Mouse (Mus musculus) CH12.LX (cell line): ENCODE results near the gene Rhoq. TPM values are rescaled to one million over a fixed set of nuclear protein-coding genes. Genes with fewer than 3 reads are reported as not detected.

Experiments used
- DNase-seq: peaks from one replicate; pipeline ENCODE4 v3.0.0-alpha.2; 2013; ENCODE audit errors: extremely low read depth
- H3K27ac ChIP-seq: 2 replicates; pipeline ENCODE4 v1.5.1; 2012; ENCODE audit warnings: low read depth, mild to moderate bottlenecking, control low read depth, moderate library complexity; ENCODE audit not compliant: insufficient read depth
- H3K27me3 ChIP-seq: replicated peaks from 2 replicates; pipeline ENCODE3; 2012; ENCODE audit warnings: inconsistent platforms
- H3K36me3 ChIP-seq, 2 experiments: replicated peaks in 1 of 2; 2 replicates each; pipeline versions ENCODE3 to v1.6.1; 2012; ENCODE audit warnings: inconsistent platforms in 1 of 2, low read length in 1 of 2, mild to moderate bottlenecking in 1 of 2, mixed read lengths in 1 of 2, moderate library complexity in 1 of 2; ENCODE audit not compliant: control insufficient read depth in 1 of 2, insufficient read depth in 1 of 2
- H3K4me1 ChIP-seq, 2 experiments: 2 replicates each; pipeline ENCODE4 v1.6.1; 2012; ENCODE audit warnings: inconsistent platforms in 1 of 2, moderate library complexity in 1 of 2; ENCODE audit not compliant: insufficient read depth in 2 of 2, control insufficient read depth in 1 of 2
- H3K4me2 ChIP-seq: 2 replicates; pipeline ENCODE4 v1.6.1; 2012; ENCODE audit warnings: low read depth, mild to moderate bottlenecking, control low read depth; ENCODE audit not compliant: poor library complexity, insufficient read depth, severe bottlenecking
- H3K4me3 ChIP-seq, 3 experiments: fragments of 150-350 bp in 1 of 3; sonication (generic) in 1 of 3; replicated peaks in 1 of 3; 2 replicates each; pipeline versions ENCODE3 to v1.5.1; 2011 to 2012; ENCODE audit warnings: low read depth in 2 of 3, low read length in 2 of 3, mild to moderate bottlenecking in 2 of 3, moderate library complexity in 2 of 3, control low read depth in 1 of 3, improper control_type of control experiment in 1 of 3, inconsistent platforms in 1 of 3, mixed read lengths in 1 of 3; ENCODE audit not compliant: poor library complexity in 1 of 3
- H3K79me2 ChIP-seq: replicated peaks from 2 replicates; pipeline ENCODE4 v1.6.1; 2012; ENCODE audit warnings: mild to moderate bottlenecking, moderate library complexity; ENCODE audit not compliant: control insufficient read depth, poor library complexity, insufficient read depth, severe bottlenecking; ENCODE audit errors: extremely low read depth
- H3K9ac ChIP-seq: 2 replicates; pipeline ENCODE4 v1.6.1; 2012; ENCODE audit warnings: low read depth, mild to moderate bottlenecking, control low read depth, moderate library complexity; ENCODE audit not compliant: insufficient read depth
- H3K9me3 ChIP-seq: replicated peaks from 2 replicates; pipeline ENCODE3; 2012; ENCODE audit warnings: low read length, inconsistent platforms, mixed read lengths
- BHLHE40 ChIP-seq: IDR thresholded peaks from 2 replicates; pipeline ENCODE4 v1.6.1; 2011; ENCODE audit warnings: mild to moderate bottlenecking, low read depth, low read length, improper control_type of control experiment
- CTCF ChIP-seq, 2 experiments: IDR thresholded peaks in 1 of 2; conservative IDR thresholded peaks in 1 of 2; 2 replicates each; pipeline ENCODE4 v1.5.1; 2011 to 2012; ENCODE audit warnings: low read depth in 2 of 2, low read length in 2 of 2, improper control_type of control experiment in 1 of 2, inconsistent platforms in 1 of 2, mild to moderate bottlenecking in 1 of 2, moderate library complexity in 1 of 2
- E2F4 ChIP-seq: IDR thresholded peaks from 2 replicates; pipeline ENCODE4 v1.6.1; 2011; ENCODE audit warnings: low read depth, low read length, improper control_type of control experiment; ENCODE audit not compliant: insufficient replicate concordance
- ELF1 ChIP-seq: IDR thresholded peaks from 2 replicates; pipeline ENCODE4 v1.6.1; 2014; ENCODE audit warnings: low read depth, mild to moderate bottlenecking, inconsistent platforms, low read length, improper control_type of control experiment
- EP300 ChIP-seq: IDR thresholded peaks from 2 replicates; pipeline ENCODE4 v1.6.1; 2011; ENCODE audit warnings: low read length, improper control_type of control experiment
- GABPA ChIP-seq: IDR thresholded peaks from 2 replicates; pipeline ENCODE4 v1.6.1; 2012; ENCODE audit warnings: low read depth, low read length, improper control_type of control experiment, inconsistent platforms; ENCODE audit not compliant: insufficient replicate concordance
- IRF4 ChIP-seq: IDR thresholded peaks from 2 replicates; pipeline ENCODE4 v1.6.1; 2014; ENCODE audit warnings: low read depth, mild to moderate bottlenecking, inconsistent platforms, low read length, improper control_type of control experiment
- JUN ChIP-seq: IDR thresholded peaks from 2 replicates; pipeline ENCODE4 v1.6.1; 2011; ENCODE audit warnings: low read depth, mild to moderate bottlenecking, low read length, improper control_type of control experiment, moderate library complexity; ENCODE audit not compliant: insufficient read depth
- JUND ChIP-seq: conservative IDR thresholded peaks from 2 replicates; pipeline ENCODE4 v1.6.1; 2011; ENCODE audit warnings: low read depth, low read length, improper control_type of control experiment
- MAFK ChIP-seq: IDR thresholded peaks from 2 replicates; pipeline ENCODE4 v1.6.1; 2011; ENCODE audit warnings: low read length, improper control_type of control experiment; ENCODE audit not compliant: insufficient replicate concordance
- MAZ ChIP-seq: IDR thresholded peaks from 2 replicates; pipeline ENCODE4 v1.6.1; 2012; ENCODE audit warnings: low read depth, mild to moderate bottlenecking, inconsistent platforms, low read length, improper control_type of control experiment, moderate library complexity
- MEF2A ChIP-seq: IDR thresholded peaks from 2 replicates; pipeline ENCODE4 v1.6.1; 2014; ENCODE audit warnings: low read depth, mild to moderate bottlenecking, inconsistent platforms, low read length, improper control_type of control experiment, borderline replicate concordance
- MXI1 ChIP-seq: IDR thresholded peaks from 2 replicates; pipeline ENCODE4 v1.6.1; 2011; ENCODE audit warnings: mild to moderate bottlenecking, low read depth, low read length, improper control_type of control experiment
- NELFE ChIP-seq: IDR thresholded peaks from 2 replicates; pipeline ENCODE4 v1.6.1; 2011; ENCODE audit warnings: low read depth, low read length, improper control_type of control experiment
- POLR2A ChIP-seq: IDR thresholded peaks from 2 replicates; pipeline ENCODE4 v1.6.1; 2011; ENCODE audit warnings: low read depth, mild to moderate bottlenecking, improper control_type of control experiment, low read length
- POLR2AphosphoS2 ChIP-seq: IDR thresholded peaks from 2 replicates; pipeline ENCODE4 v1.6.1; 2011; ENCODE audit warnings: low read depth, low read length, improper control_type of control experiment
- RCOR1 ChIP-seq: conservative IDR thresholded peaks from 2 replicates; pipeline ENCODE4 v1.6.1; 2012; ENCODE audit warnings: low read depth, mild to moderate bottlenecking, inconsistent platforms, low read length, improper control_type of control experiment
- USF1 ChIP-seq: IDR thresholded peaks from 2 replicates; pipeline ENCODE4 v1.6.1; 2014; ENCODE audit warnings: low read depth, mild to moderate bottlenecking, inconsistent platforms, low read length, improper control_type of control experiment
- ZC3H11A ChIP-seq: IDR thresholded peaks from 2 replicates; pipeline ENCODE4 v1.6.1; 2012; ENCODE audit warnings: low read depth, mild to moderate bottlenecking, inconsistent platforms, low read length, improper control_type of control experiment
- ZKSCAN1 ChIP-seq: IDR thresholded peaks from 2 replicates; pipeline ENCODE4 v1.6.1; 2012; ENCODE audit warnings: low read depth, inconsistent platforms, low read length, improper control_type of control experiment, borderline replicate concordance
- ZNF384 ChIP-seq: IDR thresholded peaks from 2 replicates; pipeline ENCODE4 v1.6.1; 2012; ENCODE audit warnings: low read depth, low read length, improper control_type of control experiment, inconsistent platforms
- dilution Hi-C: fragments of 300-500 bp; cut with MboI; formaldehyde crosslinking; loops from 2 replicates; pipeline ENCODE4 v1.14.3; 2020; ENCODE audit warnings: low sequenced_read_pairs; ENCODE audit not compliant: extremely low pct_unique_long_range_greater_than_20kb, extremely low pct_ligation_motif_present
- in situ Hi-C: fragments of 300-500 bp; cut with MboI; formaldehyde crosslinking; loops from 3 replicates; pipeline ENCODE4 v1.14.3; 2019; ENCODE audit warnings: low sequenced_read_pairs, low pct_ligation_motif_present, low pct_unique_long_range_greater_than_20kb, mixed read lengths
- polyA plus RNA-seq: library from polyadenylated mRNA; unstranded; fragments of >175 nt; gene quantifications from 2 replicates; pipeline ENCODE4 v1.2.1, GENCODE M21; 2012; ENCODE audit warnings: low read depth; ENCODE audit not compliant: insufficient read length
- total RNA-seq, 2 experiments: library from RNA; depleted of rRNA; stranded (reverse); fragments of 300-350 nt in 1 of 2; fragments of >200 nt in 1 of 2; gene quantifications; 2 replicates each; pipeline ENCODE4 v1.2.3; 2012 to 2014

Rhoq gene
- total and polyA plus RNA-seq, 3 experiments: 18.8 to 24.4 (median 23.2) TPM

- H3K9me3 ChIP-seq: no peaks in the 10 kb centered on the region
- H3K9ac ChIP-seq: no peak overlapping the region
- DNase-seq: no peak
- no peak overlapping the region for H3K4me2 ChIP-seq
- no peaks in the 10 kb centered on the region for H3K27me3 ChIP-seq
- H3K4me3 ChIP-seq: no peak overlapping the region
- peaks cover 14 to 30% of the 10 kb centered on the region in 2 experiments for H3K4me1 ChIP-seq
- TF ChIP-seq JUN (no peak), NELFE (no peak), ELF1 (no peak), ZNF384 (no peak), BHLHE40 (no peak), ZKSCAN1 (no peak), RCOR1 (no peak), MXI1 (no peak), CTCF (conservative IDR thresholded peaks at IDR 0.05 in 1 of 2, IDR thresholded peaks at IDR 0.05 in 1 of 2; ENCODE audit: low read depth in 2 of 2, low read length in 2 of 2) (no peak), MAFK (no peak), USF1 (no peak), ZC3H11A (no peak), JUND (no peak), POLR2AphosphoS2 (no peak), IRF4 (no peak), MAZ (no peak), GABPA (no peak), EP300 (no peak), E2F4 (no peak)
- no peaks in the 10 kb centered on the region for H3K79me2 ChIP-seq
- no peak overlapping the region for H3K27ac ChIP-seq
- dilution Hi-C loops: no loop called here
- peaks cover 49 to 87% of the 10 kb centered on the region in 2 experiments for H3K36me3 ChIP-seq
- in situ Hi-C loops: loop anchor here (5.0 kb wide), 1 partner anchor 44 kb away; no protein-coding TSS in a partner anchor
Measured at GRCm38 (mm10) chr17:86978496-86978895, 15.6 kb downstream of the Rhoq start.

- Histone ChIP-seq H3K9me3 (no peaks in the 10 kb centered on the region), H3K4me2 (no peak overlapping the region), H3K27ac (no peak overlapping the region; the same call in 1 of the 2 replicates), H3K27me3 (no peaks in the 10 kb centered on the region), H3K79me2 (no peaks in the 10 kb centered on the region), H3K9ac (no peak overlapping the region), H3K36me3 (peaks cover 44 to 87% of the 10 kb centered on the region in 2 experiments), H3K4me1 (peaks cover 13 to 27% of the 10 kb centered on the region in 2 experiments), H3K4me3 (peak overlapping the region in 1 of 3 experiments; percentile 20)
- dilution Hi-C loops (no loop called here), in situ Hi-C loops (no loop called here)
- no peak for DNase-seq
- TF ChIP-seq POLR2A (no peak), MEF2A (no peak), USF1 (no peak), MXI1 (no peak), CTCF (conservative IDR thresholded peaks at IDR 0.05 in 1 of 2, IDR thresholded peaks at IDR 0.05 in 1 of 2; ENCODE audit: low read depth in 2 of 2, low read length in 2 of 2) (no peak)
Measured at GRCm38 (mm10) chr17:86981205-86981604, 18.3 kb downstream of the Rhoq start.
